Mouse (Mus musculus) liver, embryonic 15.5 days (tissue): ENCODE data around the gene Kank3. TPM values are rescaled to one million over a fixed set of nuclear protein-coding genes. Genes with fewer than 3 reads are reported as not detected.
"Not testable (repeated sequence)": the region's sequence is repeated elsewhere in the genome, so short reads cannot be mapped to it uniquely, and the experiment has no call there.

Experiments
- ATAC-seq: fragments of 200-750 bp; cut with Nextera tagmentation; 2 replicates; pipeline ENCODE4 v1.8.0; 2017; ENCODE audit warnings: moderate number of reproducible peaks, mild to moderate bottlenecking, moderate library complexity; ENCODE audit not compliant: insufficient read depth
- H3K27ac ChIP-seq: fragments of 300-500 bp; sonication (generic); replicated peaks from 2 replicates; pipeline ENCODE4 v1.5.1; 2015; ENCODE audit warnings: mild to moderate bottlenecking, inconsistent platforms
- H3K27me3 ChIP-seq: fragments of 300-500 bp; sonication (generic); 2 replicates; pipeline ENCODE4 v1.6.1; 2015; ENCODE audit warnings: mild to moderate bottlenecking, inconsistent platforms
- H3K36me3 ChIP-seq: fragments of 300-500 bp; sonication (generic); replicated peaks from 2 replicates; pipeline ENCODE4 v1.6.1; 2015; ENCODE audit warnings: moderate library complexity, mild to moderate bottlenecking, inconsistent platforms
- H3K4me1 ChIP-seq: fragments of 300-500 bp; sonication (generic); replicated peaks from 2 replicates; pipeline ENCODE4 v1.6.1; 2015; ENCODE audit warnings: inconsistent platforms
- H3K4me2 ChIP-seq: fragments of 300-500 bp; sonication (generic); 2 replicates; pipeline ENCODE4 v1.6.1; 2015; ENCODE audit warnings: moderate library complexity, mild to moderate bottlenecking, inconsistent platforms
- H3K4me3 ChIP-seq: fragments of 300-500 bp; sonication (generic); replicated peaks from 2 replicates; pipeline ENCODE4 v1.5.1; 2015; ENCODE audit warnings: mild to moderate bottlenecking, inconsistent platforms
- H3K9ac ChIP-seq: fragments of 300-500 bp; sonication (generic); 2 replicates; pipeline ENCODE4 v1.6.1; 2015; ENCODE audit warnings: moderate library complexity, mild to moderate bottlenecking, inconsistent platforms
- H3K9me3 ChIP-seq: fragments of 300-500 bp; sonication (generic); replicated peaks from 2 replicates; pipeline ENCODE4 v1.6.1; 2016; ENCODE audit warnings: inconsistent platforms
- WGBS: fragments of 180-500 bp; shearing (Covaris S2); methylation state at CpG from one replicate; pipeline ENCODE4 v1.1.7; 2015; ENCODE audit warnings: mixed read lengths; ENCODE audit not compliant: insufficient replicate concordance; 5-methylcytosine and 5-hydroxymethylcytosine counted together
- polyA plus RNA-seq: library from polyadenylated mRNA; unstranded; fragments of >200 nt; fragmentation: Nextera tagmentation; extraction: Ambion mirVana; gene quantifications from 2 replicates; pipeline ENCODE4 v1.2.1, GENCODE M21; 2015

The Kank3 gene
- polyA plus RNA-seq, 1 experiment from 2014 or later, result 10.4 TPM

DNA sequence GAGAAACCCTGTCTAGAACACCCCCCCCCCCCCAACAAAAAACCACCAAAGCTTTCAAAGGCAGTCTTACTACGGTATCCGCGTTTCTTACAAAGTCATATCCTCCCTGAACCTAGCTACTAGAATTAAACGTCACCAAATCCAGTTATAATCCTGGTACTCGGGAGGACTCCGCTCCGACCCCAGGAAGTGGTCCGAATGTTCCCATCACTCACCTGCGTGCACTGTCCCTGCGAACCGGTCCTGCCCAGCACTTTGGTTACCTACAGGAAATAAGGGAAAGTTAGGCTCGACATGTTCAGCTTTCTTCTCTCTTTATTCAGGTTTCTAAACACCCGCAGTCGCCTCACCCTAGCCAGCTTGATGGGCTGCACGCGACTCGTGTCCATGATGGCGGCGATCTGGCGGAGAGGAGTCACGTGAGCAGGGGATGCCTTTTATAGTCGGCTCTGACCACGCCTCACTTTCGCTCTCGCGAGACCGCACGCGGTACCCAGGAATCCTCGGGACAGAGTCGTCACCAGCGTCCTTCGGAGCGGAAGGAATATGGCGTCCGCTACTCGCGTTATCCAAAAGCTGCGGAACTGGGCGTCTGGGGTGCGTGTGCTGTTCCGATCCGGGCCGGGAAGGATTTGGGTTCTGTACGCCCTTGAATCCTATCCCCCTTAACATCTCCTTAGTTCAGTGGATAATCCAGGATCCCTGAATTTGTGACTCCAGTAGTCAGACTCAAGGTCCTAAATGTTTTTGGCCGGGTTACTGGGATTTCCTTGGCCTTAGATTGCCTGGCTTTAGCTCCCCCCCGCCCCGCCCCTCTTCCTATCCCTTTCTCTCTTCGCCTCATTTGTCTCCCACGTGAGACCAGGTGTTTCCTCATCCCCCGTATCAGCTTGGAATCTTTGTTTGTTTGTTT is 14.0 kb downstream of the Kank3 start, which contains the start of the genes Rps28 and Ndufa7:
TSS of gene Rps28 (minus strand) at position 479 of the 913 bp plus-strand sequence.
TSS of gene Ndufa7 (plus strand) at position 489 of the 913 bp plus-strand sequence.
- ATAC-seq, result peak; percentile 87
- under 1% methylated on average over 51 of the region's 51 CpGs for WGBS
- Histone ChIP-seq H3K9me3 (no peaks in the 10 kb centered on the region), H3K4me3 (peak within 1 kb of the TSS; percentile 66), H3K36me3 (peaks cover 54% of the 10 kb centered on the region), H3K4me2 (peak within 1 kb of the TSS; percentile 68), H3K27ac (peak within 1 kb of the TSS; percentile 76), H3K4me1 (peaks cover 55% of the 10 kb centered on the region), H3K9ac (peak within 1 kb of the TSS; percentile 64), H3K27me3 (no peaks in the 10 kb centered on the region)

DNA sequence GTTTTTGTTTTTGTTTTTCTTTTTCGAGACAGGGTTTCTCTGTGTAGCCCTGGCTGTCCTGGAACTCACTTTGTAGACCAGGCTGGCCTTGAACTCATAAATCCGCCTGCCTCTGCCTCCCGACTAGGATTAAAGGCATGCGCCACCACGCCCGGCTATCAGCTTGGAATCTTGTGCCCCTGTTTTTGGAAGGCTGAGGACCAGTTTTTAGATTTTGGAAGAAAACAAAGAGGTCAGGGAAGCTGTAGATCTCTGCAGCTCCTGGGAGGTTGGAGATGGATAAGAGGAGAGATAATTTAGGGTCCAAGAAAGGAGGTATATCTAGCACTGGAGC is 14.6 kb downstream of the Kank3 start:
- peak overlapping the region; percentile 64 for H3K9ac ChIP-seq
- H3K4me2 ChIP-seq, result peak overlapping the region; percentile 68
- ATAC-seq, H3K27me3 ChIP-seq, H3K9me3 ChIP-seq: not testable (repeated sequence)
- H3K4me1 ChIP-seq, result peaks cover 50% of the 10 kb centered on the region
- peak overlapping the region; percentile 66 for H3K4me3 ChIP-seq
- 3% methylated on average over 6 of the region's 6 CpGs for WGBS
- H3K36me3 ChIP-seq, result peaks cover 54% of the 10 kb centered on the region
- peak overlapping the region; percentile 76 for H3K27ac ChIP-seq

DNA sequence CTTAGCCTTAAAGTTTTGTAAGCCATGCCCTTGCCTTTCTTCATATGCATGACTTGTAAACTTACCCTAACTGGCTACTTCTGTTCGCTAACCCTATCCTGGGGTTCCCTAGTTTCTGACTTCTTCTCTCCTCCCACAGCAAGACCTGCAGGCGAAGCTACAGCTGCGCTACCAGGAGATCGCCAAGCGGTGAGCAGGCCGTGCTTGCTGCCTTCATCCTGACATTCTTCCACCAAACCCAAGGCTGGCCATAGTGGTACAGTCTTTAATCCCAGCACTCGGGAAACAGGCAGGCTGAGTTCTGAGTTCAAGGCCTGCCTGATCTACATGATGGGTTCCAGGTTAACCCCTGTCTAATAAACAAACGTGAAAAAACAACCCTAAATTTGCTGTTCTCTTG is 15.1 kb downstream of the Kank3 start:
- Histone ChIP-seq H3K4me2 (peak overlapping the region; percentile 68), H3K36me3 (peaks cover 54% of the 10 kb centered on the region), H3K27ac (peak overlapping the region; percentile 76; the same call in 1 of the 2 replicates), H3K4me1 (peaks cover 50% of the 10 kb centered on the region), H3K9me3 (no peaks in the 10 kb centered on the region), H3K27me3 (no peaks in the 10 kb centered on the region), H3K4me3 (peak overlapping the region; percentile 66), H3K9ac (peak overlapping the region; percentile 64)
- no peak for ATAC-seq
- WGBS, result 72% methylated on average over 8 of the region's 8 CpGs

DNA sequence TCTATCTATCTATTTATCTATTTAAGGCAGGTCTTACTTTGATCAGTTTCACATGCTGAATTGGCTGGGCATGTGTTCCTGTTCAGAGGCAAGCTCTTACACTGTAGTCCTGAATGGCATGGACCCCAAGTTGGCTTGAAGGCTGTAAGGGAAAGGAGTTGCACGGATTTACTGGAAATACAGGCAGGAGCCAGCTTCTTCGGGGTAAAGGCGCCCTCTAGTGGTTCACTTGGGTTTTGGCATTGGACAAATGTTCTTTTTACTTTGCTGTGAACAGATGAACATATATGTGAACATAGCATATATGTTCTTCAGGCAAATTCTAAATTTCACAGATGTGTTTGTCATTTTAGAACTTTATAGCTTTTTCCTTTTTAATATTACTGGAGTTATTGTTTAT is 16.5 kb downstream of the Kank3 start:
- WGBS, result 0% methylated on average over 3 of the region's 3 CpGs
- H3K27me3 ChIP-seq, result no peaks in the 10 kb centered on the region
- H3K4me1 ChIP-seq, result peaks cover 45% of the 10 kb centered on the region
- H3K4me3 ChIP-seq, result no peak overlapping the region
- H3K27ac ChIP-seq, result no peak overlapping the region
- no peak for ATAC-seq
- peaks cover 53% of the 10 kb centered on the region for H3K36me3 ChIP-seq
- no peak overlapping the region for H3K4me2 ChIP-seq
- H3K9ac ChIP-seq, result no peak overlapping the region
- no peaks in the 10 kb centered on the region for H3K9me3 ChIP-seq

DNA sequence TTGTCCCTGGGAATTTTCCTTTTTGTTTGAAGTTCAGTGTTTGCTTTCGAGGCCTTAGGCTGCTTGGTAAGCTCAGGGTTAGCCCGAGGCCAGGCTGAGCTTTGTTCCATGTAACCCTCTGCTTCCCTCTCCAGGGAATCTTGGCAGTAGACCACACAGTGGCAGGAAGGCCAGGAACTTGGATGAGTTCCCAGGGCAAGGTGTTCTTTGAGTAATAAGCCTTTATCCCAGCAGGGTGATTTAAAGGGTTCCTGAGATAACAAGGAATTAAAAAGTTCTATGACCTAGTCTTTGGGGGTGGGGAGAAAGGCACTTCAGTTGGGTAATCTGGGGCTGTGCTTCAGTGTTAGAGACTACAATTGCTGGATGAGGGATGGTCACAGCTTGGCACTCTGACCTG is 18.6 kb downstream of the Kank3 start:
- no peak for ATAC-seq
- H3K27me3 ChIP-seq, result no peaks in the 10 kb centered on the region
- WGBS, result 68% methylated on average over 2 of the region's 2 CpGs

DNA sequence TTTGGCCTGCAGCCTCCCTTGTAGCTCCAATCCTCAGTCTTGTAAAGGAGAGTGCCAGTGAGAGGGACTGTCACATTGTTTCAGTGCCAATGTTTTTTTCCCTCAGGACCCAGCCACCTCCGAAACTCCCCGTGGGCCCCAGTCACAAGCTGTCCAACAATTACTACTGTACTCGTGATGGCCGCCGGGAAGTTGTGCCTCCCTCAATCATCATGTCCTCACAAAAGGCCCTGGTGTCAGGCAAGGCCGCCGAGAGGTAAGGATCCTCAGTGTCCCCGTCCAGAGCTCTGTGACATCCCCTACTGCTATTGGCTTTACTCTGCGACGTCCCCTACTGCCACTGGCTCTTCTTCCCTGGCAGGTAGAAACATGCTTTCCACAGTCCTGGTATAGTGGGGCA is 19.2 kb downstream of the Kank3 start:
- peaks cover 26% of the 10 kb centered on the region for H3K4me1 ChIP-seq
- ATAC-seq, result no peak
- H3K27me3 ChIP-seq, result no peaks in the 10 kb centered on the region
- peak overlapping the region; percentile 46 for H3K27ac ChIP-seq
- 80% methylated on average over 10 of the region's 10 CpGs for WGBS
- peaks cover 63% of the 10 kb centered on the region for H3K36me3 ChIP-seq
- no peaks in the 10 kb centered on the region for H3K9me3 ChIP-seq
- no peak overlapping the region for H3K4me2 ChIP-seq
- no peak overlapping the region for H3K9ac ChIP-seq
- no peak overlapping the region for H3K4me3 ChIP-seq

More for the DNA sequence above, 18.6 kb downstream of the Kank3 start:
- Histone ChIP-seq H3K9me3 (no peaks in the 10 kb centered on the region), H3K4me2 (no peak overlapping the region), H3K4me1 (peaks cover 26% of the 10 kb centered on the region), H3K4me3 (no peak overlapping the region), H3K27ac (peak overlapping the region; percentile 46), H3K36me3 (peaks cover 57% of the 10 kb centered on the region), H3K9ac (no peak overlapping the region)

DNA sequence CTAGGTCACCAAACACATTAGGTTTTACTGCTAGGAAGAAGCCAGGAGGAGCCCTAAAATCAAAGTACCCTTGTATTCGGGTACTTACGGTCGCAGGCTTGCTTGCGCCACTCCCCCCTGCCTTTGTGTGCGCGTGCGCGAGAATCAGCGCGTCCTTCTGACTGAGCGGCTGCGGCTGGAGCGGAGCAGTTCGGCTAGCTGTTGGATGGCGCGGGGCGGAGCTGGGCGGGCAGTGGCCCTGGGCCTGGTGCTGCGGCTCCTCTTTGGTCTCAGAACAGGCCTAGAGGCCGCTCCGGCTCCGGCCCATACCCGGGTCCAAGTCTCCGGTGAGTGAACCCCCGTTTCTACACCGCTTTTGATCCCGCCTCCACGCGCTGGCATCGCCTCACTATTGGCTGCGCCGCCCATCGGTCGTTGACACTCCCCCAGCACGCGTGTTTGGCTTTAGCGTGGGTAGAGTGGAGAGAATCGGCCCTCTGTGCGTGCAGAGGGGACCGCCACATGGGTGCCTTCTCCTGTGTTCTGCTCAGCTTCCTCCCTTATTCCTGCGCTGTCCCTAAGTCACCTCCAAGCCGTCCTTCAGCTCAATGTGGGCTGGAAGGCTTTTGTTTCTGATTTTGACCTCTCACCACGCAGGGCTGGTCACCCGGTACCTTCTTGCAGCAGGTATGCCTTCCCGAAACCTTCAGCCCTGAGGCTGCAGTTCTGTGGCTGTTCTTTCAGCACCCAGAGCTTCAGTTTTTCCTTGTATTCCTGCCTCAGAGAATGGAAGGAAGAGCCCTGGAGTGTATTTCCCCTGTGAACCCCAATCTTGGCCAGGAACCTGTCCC is 32.9 kb downstream of the Kank3 start, which contains the start of gene Cd320:
TSS of gene Cd320 (plus strand) at position 126 of the 830 bp plus-strand sequence.
- peak within 1 kb of the TSS; percentile 42; the same call in 1 of the 2 replicates for H3K27ac ChIP-seq
- H3K27me3 ChIP-seq, result no peaks in the 10 kb centered on the region
- under 1% methylated on average over 45 of the region's 45 CpGs for WGBS
- H3K36me3 ChIP-seq, result peaks cover 10% of the 10 kb centered on the region
- H3K9me3 ChIP-seq, result no peaks in the 10 kb centered on the region
- peaks cover 34% of the 10 kb centered on the region for H3K4me1 ChIP-seq
- peak within 1 kb of the TSS; percentile 92 for H3K4me2 ChIP-seq
- peak within 1 kb of the TSS; percentile 66 for H3K9ac ChIP-seq
- peak; percentile 83 for ATAC-seq
- peak within 1 kb of the TSS; percentile 85 for H3K4me3 ChIP-seq

DNA sequence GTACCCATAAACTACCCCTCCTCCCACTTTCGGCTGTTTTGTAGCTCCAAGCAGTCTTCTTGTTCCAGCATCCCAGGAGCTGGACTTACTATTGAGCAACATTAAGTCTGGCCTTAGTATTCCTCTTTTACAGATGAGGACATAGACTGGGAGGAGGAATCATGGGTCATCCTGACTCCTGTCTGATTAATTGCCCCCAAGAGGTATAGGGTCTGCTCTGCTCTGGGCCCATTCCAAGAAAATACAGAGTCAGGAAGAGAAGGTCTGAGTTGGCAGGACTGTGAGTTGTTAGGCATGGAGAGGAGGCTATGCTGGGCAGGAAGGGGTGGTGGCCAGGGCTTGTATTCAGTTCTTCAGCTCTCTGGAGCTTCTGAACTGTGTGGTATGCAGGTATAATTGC is 33.9 kb downstream of the Kank3 start:
- Histone ChIP-seq H3K4me1 (peaks cover 34% of the 10 kb centered on the region), H3K36me3 (no peaks in the 10 kb centered on the region; the same call in 1 of the 2 replicates), H3K4me2 (peak overlapping the region; percentile 92), H3K9ac (no peak overlapping the region), H3K27me3 (no peaks in the 10 kb centered on the region), H3K9me3 (no peaks in the 10 kb centered on the region), H3K4me3 (peak overlapping the region; percentile 85; the same call in 1 of the 2 replicates), H3K27ac (no peak overlapping the region)
- WGBS, result 35% methylated on average over 1 of the region's 1 CpGs
- ATAC-seq, result no peak

DNA sequence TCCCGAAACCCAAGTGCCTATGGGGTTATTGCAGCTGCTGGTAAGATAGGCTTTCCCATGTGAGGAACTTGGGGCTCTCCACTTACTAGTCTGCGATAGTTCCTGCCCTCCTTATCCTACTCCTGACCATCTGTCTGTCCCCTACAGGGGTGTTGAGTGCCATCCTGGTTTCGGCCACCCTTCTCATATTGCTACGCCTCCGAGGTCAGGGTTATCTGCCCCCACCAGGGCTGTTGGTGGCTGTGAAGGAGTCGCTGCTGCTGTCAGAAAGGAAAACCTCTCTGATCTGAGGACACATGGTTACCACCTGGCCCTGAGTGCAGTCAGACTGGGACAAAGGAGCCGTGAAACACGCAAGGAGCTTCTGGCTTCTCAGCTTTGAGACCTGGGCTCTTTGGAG is 37.8 kb downstream of the Kank3 start:
- no peak for ATAC-seq
- peaks cover 23% of the 10 kb centered on the region for H3K4me1 ChIP-seq
- H3K9me3 ChIP-seq, result no peaks in the 10 kb centered on the region
- H3K9ac ChIP-seq, result no peak overlapping the region
- no peak overlapping the region for H3K4me2 ChIP-seq
- H3K36me3 ChIP-seq, result 0 out of 2 replicates have a peak, but pooled peaks cover 3% of the 10 kb centered on the region
- no peaks in the 10 kb centered on the region for H3K27me3 ChIP-seq
- H3K27ac ChIP-seq, result no peak overlapping the region
- 60% methylated on average over 8 of the region's 8 CpGs for WGBS
- H3K4me3 ChIP-seq, result no peak overlapping the region

DNA sequence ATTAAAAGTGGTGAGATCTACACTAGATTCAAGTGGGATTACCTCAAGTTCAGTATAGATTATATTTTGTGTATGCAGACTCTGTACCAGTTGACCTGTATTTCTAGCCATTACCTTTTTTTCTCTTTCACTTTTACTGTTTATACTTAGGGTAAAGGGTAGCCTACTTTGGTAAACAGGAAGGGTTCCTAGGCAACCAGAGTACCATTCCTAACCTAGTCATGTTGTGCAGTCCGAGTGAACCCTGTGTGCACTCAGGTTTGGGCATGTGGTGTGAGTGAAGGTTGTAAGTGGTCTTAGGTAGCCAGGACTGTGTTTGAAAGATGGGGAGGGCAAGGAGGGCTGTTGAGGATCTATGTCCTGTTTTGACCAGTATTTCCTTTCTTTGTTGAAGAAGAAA is 41.0 kb downstream of the Kank3 start:
- WGBS, result 10% methylated on average over 1 of the region's 1 CpGs
- no peak overlapping the region for H3K27ac ChIP-seq
- no peak overlapping the region for H3K9ac ChIP-seq
- peaks cover 1% of the 10 kb centered on the region; the same call in 1 of the 2 replicates for H3K4me1 ChIP-seq
- no peaks in the 10 kb centered on the region for H3K27me3 ChIP-seq
- ATAC-seq, result peak; percentile 67
- no peaks in the 10 kb centered on the region for H3K9me3 ChIP-seq
- 0 out of 2 replicates have a peak, but pooled peaks cover 3% of the 10 kb centered on the region for H3K36me3 ChIP-seq
- no peak overlapping the region for H3K4me2 ChIP-seq
- H3K4me3 ChIP-seq, result no peak overlapping the region

DNA sequence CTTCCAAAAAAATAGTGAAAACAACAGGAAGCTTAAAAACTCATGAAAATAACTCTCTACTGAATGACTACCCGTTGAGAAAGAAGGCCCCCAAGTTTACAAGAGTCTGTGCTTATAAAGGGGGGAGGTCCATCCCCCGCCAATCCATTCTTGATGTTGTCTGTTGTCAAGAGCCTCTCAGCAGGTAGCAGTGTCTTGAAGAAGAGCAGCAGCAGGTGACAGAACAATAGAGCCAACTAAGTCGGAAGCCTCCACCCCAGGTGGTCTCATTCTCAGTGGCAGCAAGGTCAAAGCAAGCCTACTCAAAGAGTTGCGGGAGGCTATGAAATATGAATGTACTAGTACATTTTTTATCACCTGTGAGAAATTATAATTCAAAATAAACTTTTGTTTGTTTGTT is 47.5 kb downstream of the Kank3 start:
- Histone ChIP-seq H3K4me3 (no peak overlapping the region), H3K27ac (no peak overlapping the region), H3K4me2 (no peak overlapping the region), H3K27me3 (no peaks in the 10 kb centered on the region), H3K9me3 (0 out of 2 replicates have a peak, but pooled peaks cover 2% of the 10 kb centered on the region), H3K36me3 (no peaks in the 10 kb centered on the region), H3K9ac (no peak overlapping the region), H3K4me1 (no peaks in the 10 kb centered on the region)
- no peak for ATAC-seq
- 75% methylated on average over 4 of the region's 4 CpGs for WGBS
